Mouse (Mus musculus): Measurements from ENCODE around the gene BC051665.

Gene BC051665

DNA sequence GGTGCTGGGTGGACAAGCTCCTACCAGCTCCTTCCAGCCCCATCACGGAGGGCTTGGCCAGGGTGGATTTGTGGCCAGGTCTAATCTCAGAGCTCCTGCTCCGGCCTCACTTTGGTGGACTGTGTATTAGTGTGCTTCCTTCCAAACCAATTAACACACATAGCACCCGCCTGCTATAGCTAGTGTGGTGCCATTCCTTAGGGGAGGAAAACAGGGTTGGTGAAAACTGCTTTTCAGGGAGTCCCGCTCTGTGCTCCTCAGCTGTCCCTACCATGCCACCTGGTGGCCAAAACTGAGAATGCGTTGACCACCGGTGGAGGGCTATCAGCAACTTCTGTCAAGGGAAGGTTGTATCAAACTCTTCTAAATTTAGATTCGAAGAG, 42.1 kb downstream of the BC051665 start:
- peak; percentile 71 to 93 for DNase-seq (ENCODE audit: inconsistent age in 2 of 2, low spot score in 1 of 2)

DNA sequence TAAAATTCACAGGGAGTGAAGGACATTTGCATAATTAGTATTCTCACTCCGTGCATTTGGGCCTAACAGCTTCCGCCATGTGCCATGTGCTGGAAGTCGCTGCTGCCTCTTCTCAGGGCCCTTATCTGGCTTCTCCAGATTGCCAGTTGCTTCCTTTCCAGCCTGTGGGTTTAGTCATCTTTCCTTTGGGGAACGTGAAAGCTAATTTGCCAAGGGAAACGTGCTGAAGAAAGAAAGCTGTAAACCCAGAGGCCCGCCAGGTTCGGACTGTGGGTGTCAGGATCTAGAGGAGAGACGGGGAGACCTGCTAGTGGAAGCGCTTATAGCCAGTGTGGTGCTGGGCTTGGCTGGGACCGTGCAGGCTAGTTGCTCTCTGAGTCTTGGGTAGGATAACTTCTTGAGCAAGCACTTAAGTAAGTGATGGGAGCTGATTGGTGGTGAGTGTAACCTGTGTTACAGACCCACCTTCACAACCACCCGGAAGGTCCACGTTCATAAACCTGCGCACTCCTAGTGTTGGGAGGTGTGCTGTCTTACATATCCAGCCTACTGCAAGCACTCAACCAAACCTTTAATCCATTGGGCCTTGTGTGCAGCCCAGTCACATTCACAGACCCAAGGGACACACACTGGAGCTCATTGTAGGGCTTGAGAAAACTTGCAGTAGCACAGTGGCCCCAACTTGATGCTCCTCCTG, 42.6 kb downstream of the BC051665 start:
- no peak for DNase-seq (ENCODE audit: inconsistent age in 2 of 2, low spot score in 1 of 2)

DNA sequence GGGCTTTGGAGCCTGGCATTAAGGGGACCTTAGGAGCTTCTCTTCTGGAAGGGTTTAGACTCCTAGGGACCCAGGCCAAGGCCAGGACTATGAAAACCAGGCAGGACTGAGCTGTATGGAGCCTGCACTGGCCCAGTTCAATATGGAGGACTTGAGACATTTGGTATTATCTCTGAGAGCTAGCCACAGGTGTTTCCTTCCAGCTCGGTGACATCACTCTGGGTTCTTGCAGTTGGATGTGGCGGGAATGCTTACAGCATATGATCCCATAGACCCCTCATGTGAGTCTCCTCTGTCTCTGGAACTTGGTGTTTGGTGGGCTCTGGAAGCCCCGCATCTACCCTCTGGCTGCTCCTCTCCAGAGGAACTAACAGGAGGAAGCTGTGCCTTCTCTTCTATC, 43.6 kb downstream of the BC051665 start:
- DNase-seq (ENCODE audit: inconsistent age in 2 of 2, low spot score in 1 of 2): no peak

DNA sequence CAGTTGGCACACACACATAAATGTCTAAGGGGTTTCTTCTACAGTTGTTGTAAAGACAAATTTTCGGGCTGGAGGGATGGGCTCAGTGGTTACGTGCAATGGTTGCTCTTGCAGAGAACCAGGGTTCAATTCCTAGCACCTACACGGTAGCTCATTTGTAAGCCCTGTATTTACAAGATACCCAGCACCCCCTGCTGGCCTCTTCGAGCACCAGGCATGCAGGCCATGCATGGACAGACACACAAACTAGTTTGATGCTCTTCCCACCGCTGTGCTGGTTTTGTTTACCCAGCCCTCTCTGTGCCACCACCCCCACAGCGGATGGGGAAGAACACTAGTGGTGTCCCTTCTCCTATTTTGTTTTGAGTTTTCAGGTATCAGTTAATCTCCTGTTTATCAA, 45.9 kb downstream of the BC051665 start:
- no peak for DNase-seq (ENCODE audit: inconsistent age in 2 of 2, low spot score in 1 of 2)

DNA sequence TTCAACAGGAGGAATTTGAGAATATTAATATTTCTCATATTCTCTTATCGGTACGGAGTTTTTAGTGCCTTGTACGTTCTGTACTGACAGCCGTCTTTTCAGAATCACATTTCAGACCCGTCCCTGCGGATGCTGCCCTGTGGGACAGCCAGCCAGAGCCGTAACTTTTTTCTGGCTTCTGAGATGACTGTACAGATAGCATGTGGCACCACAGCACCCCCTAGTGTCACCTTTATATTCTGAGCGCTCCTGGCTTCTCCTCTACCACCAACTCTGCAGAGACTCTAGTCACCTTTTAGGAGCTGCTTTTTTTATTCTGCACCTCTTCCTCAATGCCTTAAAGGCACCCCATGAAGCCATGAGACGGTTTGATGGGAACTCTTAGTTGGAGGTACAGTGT, 47.7 kb downstream of the BC051665 start:
- peak; percentile 67 to 90 for DNase-seq (ENCODE audit: inconsistent age in 2 of 2, low spot score in 1 of 2)

DNA sequence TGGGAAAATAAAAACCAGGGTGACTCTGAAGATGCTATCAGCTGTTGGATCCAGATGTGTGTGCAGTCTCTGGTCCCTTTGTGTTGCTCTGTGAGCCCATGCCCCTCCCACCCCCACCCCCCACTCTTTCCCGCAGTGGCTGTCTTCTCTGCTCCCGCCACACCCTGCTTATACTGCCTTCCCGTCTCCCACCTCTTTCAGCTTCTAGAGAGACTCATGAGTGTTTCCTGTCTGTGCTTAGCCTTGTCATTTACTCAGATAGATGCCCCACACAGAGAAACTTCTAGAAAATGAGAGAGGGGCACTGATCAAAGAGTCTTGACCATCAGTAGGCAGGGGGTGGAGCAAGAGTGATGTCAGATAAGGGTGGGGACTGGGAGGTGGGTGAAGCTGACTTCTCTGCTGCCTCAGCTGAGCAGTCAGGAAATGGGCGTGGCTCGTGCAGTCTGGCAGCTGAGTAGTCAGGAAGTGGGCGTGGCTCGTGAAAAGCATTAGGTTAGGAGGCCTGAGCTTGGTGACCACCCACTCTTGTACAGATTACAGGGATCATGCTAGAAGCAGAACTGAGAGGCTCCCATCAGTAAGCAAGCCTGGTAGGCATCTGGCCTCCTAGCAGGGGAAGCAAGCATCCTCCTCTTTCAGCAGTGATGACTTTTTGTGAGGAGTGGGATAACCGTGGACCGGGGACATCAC, 48.4 kb downstream of the BC051665 start:
- DNase-seq (ENCODE audit: inconsistent age in 2 of 2, low spot score in 1 of 2): peak; percentile 75 to 83

DNA sequence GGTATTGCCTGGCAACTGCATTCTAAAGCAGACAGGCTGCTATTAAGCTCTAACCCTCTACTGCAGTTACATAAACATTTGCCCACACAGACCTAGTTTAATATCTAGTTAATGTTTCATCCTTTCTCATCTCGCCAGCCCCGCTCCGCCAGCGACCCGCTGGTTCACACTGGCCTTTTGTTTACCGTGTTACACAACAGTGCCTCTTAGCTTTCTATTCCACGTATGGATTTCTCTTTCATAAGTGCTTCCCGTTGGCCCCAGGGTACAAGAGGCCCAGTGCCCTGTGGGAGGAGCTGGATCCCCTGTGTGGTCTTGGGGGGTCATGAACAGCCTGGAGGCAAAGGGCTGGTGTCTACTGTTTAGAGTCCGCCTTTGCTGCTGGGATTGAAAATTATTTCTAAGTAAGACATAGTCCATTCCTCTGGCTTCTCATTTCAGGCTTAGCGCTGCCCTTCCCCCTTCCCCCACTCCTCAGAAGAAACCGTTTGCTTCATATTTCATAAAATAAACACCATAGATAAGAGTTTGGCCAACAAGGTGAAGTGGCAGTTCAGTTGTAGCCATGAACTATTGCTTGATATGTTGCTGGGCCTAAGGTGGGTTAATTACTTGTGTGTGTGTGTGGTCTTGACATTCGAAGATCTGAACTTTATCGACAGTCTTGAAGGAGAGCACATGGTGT, 49.6 kb downstream of the BC051665 start:
- DNase-seq (ENCODE audit: inconsistent age in 2 of 2, low spot score in 1 of 2): no peak

DNA sequence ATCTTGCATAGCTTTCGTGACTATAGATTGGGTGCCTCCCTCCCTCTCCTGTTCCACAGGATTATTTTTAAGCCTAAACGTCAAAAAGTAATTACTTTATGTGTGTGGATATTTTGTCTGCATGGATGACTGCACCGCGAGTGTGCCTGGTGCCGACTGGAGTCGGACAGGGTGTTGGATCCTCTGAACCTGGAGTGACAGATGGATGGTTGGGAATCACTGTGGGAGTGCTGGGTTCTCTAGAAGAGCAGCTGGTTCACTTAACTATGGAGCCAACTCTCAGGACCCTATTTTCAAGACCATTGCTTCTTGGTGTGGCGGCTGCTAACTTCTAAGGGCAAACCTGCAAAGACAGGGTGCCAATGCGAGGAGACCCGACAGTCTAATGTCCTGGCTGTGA, 50.9 kb downstream of the BC051665 start:
- DNase-seq (ENCODE audit: inconsistent age in 2 of 2, low spot score in 1 of 2): no peak
